Comparison of ENCODE assay signal across 12 mouse cellular contexts in genomic region chr12:44872697-44873096, GRCm38 (mm10).
"Had no signal": no experiment of that assay in that cellular context is flagged by ENCODE, and none has a peak within 500 bp of the region (broad histone marks: within the 10 kb centered on the region; RNA-seq: fewer than 3 reads in every experiment).

No protein-coding gene starts in this region.

- H3K36me3 ChIP-seq: limb, embryonic 13.5 days; midbrain, embryonic 15.5 days; neural tube, embryonic 12.5 days had no signal

- DNase-seq: kidney, adult 9 months; kidney, postnatal 4 days; left cerebral cortex, postnatal 4 days; lung, embryonic 14.5 days; lung, postnatal 10 days; lung, postnatal 4 days; thymus, postnatal 36 days had no signal

- H3K27me3 ChIP-seq: limb, embryonic 13.5 days; megakaryocyte, embryonic 14.5 days; midbrain, embryonic 15.5 days; neural tube, embryonic 12.5 days had no signal

- H3K27ac ChIP-seq: limb, embryonic 13.5 days; midbrain, embryonic 15.5 days; neural tube, embryonic 12.5 days; stomach, postnatal 0 days had no signal

- H3K4me1 ChIP-seq: limb, embryonic 13.5 days; megakaryocyte, embryonic 14.5 days; midbrain, embryonic 15.5 days; neural tube, embryonic 12.5 days had no signal

- H3K4me3 ChIP-seq: limb, embryonic 13.5 days; megakaryocyte, embryonic 14.5 days; midbrain, embryonic 15.5 days; neural tube, embryonic 12.5 days had no signal
